ENCODE assay signal across 18 mouse cellular contexts in the genomic region with DNA sequence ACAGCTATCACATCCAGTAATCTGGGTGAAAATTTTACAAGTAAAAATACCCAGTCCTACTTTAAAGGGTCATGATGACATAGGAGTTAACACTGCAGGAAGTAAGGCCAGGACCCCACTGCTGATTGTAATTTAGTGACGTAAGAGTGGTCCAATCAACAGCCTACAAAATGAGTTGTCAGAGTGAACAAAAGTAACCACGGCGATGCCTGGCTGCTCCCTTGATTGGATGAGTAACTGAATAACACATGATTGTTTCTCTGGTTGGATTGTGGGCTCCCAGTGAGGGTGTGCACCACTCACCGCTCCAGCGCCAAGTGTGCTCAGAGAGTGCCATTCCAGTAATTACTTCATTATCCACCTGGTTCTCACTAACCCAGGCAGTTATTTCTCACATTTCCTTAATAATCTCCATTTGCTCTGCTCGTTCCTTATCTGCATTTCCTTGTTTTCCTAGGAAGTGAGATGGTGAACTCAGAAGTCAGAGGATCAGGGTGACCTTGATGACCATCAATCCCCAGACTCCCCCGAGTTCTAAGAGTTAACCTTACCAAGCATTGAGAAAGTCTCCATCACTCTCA.
DNase-seq lines count a peak whose midpoint lies in the region; ATAC-seq lines count a peak whose summit lies in the region.
"Had no signal": no experiment of that assay in that cellular context is flagged by ENCODE, and none has a peak within 500 bp of the region (broad histone marks: within the 10 kb centered on the region; RNA-seq: fewer than 3 reads in every experiment).

No protein-coding gene starts in this region.

- peak; percentile 51; the same call in 1 of the 2 replicates for ATAC-seq in midbrain, embryonic 12.5 days (ENCODE audit: low FRiP score, low read depth)
- no peak for ATAC-seq in midbrain, embryonic 15.5 days (replicated peaks)
- ATAC-seq in forebrain, embryonic 13.5 days, result peak; percentile 62; the same call in 1 of the 2 replicates
- ATAC-seq: activated CD4-positive, CD25-positive, alpha-beta regulatory T cell, adult 4 months; CD4-positive, CD25-positive, alpha-beta regulatory T cell, adult 4 months had no signal

- peak; percentile 42 for DNase-seq in embryo, embryonic 10.5 days (ENCODE audit: low spot score)
- peak; percentile 47 for DNase-seq in retina, embryonic 14.5 days (ENCODE audit: low spot score)
- no peak for DNase-seq in spleen, adult 18-20 months
- DNase-seq in T-cell, adult 2 months (ENCODE audit: low spot score), result no peak
- DNase-seq: cerebellum, postnatal 14 days; gastrocnemius, postnatal 36 days; kidney, adult 18-20 months; kidney, postnatal 25 days; liver; lung, embryonic 14.5 days; thymus, adult 2 months had no signal

- no peaks in the 10 kb centered on the region for H3K9me3 ChIP-seq in midbrain, embryonic 12.5 days
- no peaks in the 10 kb centered on the region for H3K9me3 ChIP-seq in midbrain, embryonic 15.5 days
- no peaks in the 10 kb centered on the region for H3K9me3 ChIP-seq in forebrain, embryonic 13.5 days (replicated peaks)
- H3K9me3 ChIP-seq: embryonic facial prominence, embryonic 15.5 days; hindbrain, embryonic 15.5 days had no signal

- H3K9ac ChIP-seq in midbrain, embryonic 12.5 days (replicated peaks), result no peak overlapping the region
- no peak overlapping the region for H3K9ac ChIP-seq in midbrain, embryonic 15.5 days
- no peak overlapping the region for H3K9ac ChIP-seq in forebrain, embryonic 13.5 days
- H3K9ac ChIP-seq: embryonic facial prominence, embryonic 15.5 days; hindbrain, embryonic 15.5 days; lung, embryonic 14.5 days had no signal

- H3K4me3 ChIP-seq in midbrain, embryonic 12.5 days, result no peak overlapping the region
- H3K4me3 ChIP-seq in midbrain, embryonic 15.5 days, result no peak overlapping the region
- no peak overlapping the region for H3K4me3 ChIP-seq in forebrain, embryonic 13.5 days
- H3K4me3 ChIP-seq: embryonic facial prominence, embryonic 15.5 days; hindbrain, embryonic 15.5 days had no signal

- no peaks in the 10 kb centered on the region for H3K27me3 ChIP-seq in midbrain, embryonic 12.5 days
- H3K27me3 ChIP-seq in midbrain, embryonic 15.5 days (replicated peaks), result no peaks in the 10 kb centered on the region
- H3K27me3 ChIP-seq in forebrain, embryonic 13.5 days, result no peaks in the 10 kb centered on the region
- H3K27me3 ChIP-seq: embryonic facial prominence, embryonic 15.5 days; hindbrain, embryonic 15.5 days had no signal

- 58% methylated on average over 7 of the region's 7 CpGs for WGBS in midbrain, embryonic 12.5 days
- WGBS in midbrain, embryonic 15.5 days, result 57% methylated on average over 7 of the region's 7 CpGs
- WGBS in forebrain, embryonic 13.5 days, result 35% methylated on average over 7 of the region's 7 CpGs

- no peaks in the 10 kb centered on the region for H3K36me3 ChIP-seq in midbrain, embryonic 12.5 days
- H3K36me3 ChIP-seq in midbrain, embryonic 15.5 days (replicated peaks), result no peaks in the 10 kb centered on the region
- no peaks in the 10 kb centered on the region for H3K36me3 ChIP-seq in forebrain, embryonic 13.5 days (ENCODE audit: poor library complexity, severe bottlenecking)
- H3K36me3 ChIP-seq: embryonic facial prominence, embryonic 15.5 days; hindbrain, embryonic 15.5 days had no signal

- H3K4me2 ChIP-seq in midbrain, embryonic 12.5 days (replicated peaks), result no peak overlapping the region
- H3K4me2 ChIP-seq in midbrain, embryonic 15.5 days, result no peak overlapping the region
- no peak overlapping the region for H3K4me2 ChIP-seq in forebrain, embryonic 13.5 days
- H3K4me2 ChIP-seq: embryonic facial prominence, embryonic 15.5 days; hindbrain, embryonic 15.5 days; lung, embryonic 14.5 days had no signal

- H3K27ac ChIP-seq in midbrain, embryonic 12.5 days (replicated peaks), result no peak overlapping the region
- no peak overlapping the region for H3K27ac ChIP-seq in midbrain, embryonic 15.5 days
- H3K27ac ChIP-seq in forebrain, embryonic 13.5 days, result no peak overlapping the region
- H3K27ac ChIP-seq: embryonic facial prominence, embryonic 15.5 days; hindbrain, embryonic 15.5 days had no signal

- peaks cover 5% of the 10 kb centered on the region; the same call in 1 of the 2 replicates for H3K4me1 ChIP-seq in midbrain, embryonic 12.5 days
- peaks cover 6% of the 10 kb centered on the region for H3K4me1 ChIP-seq in midbrain, embryonic 15.5 days
- peaks cover 17% of the 10 kb centered on the region for H3K4me1 ChIP-seq in forebrain, embryonic 13.5 days
- H3K4me1 ChIP-seq: embryonic facial prominence, embryonic 15.5 days had no signal

Comparison
In these comparisons a context has a peak if more than half of its experiments do, and no peak if none do; other contexts are left out.
1. DNase-seq: peak in embryo, embryonic 10.5 days (single experiment) and retina, embryonic 14.5 days (single experiment); none in spleen, adult 18-20 months (0 of 2) and T-cell, adult 2 months (single experiment).